Mouse (Mus musculus): ENCODE measurements at regions not wholly inside any gene's neighbourhood (a gene's known extent, or its start where the extent isn't known, plus 50 kb on each side); places are given as distances from the start of the nearest gene placed in this dataset.

GRCm38 (mm10) chr1:136717830-136718517 is 93.3 kb downstream of the Zfp281 start:
- no peak for DNase-seq (ENCODE audit: low spot score in 2 of 2)

DNA sequence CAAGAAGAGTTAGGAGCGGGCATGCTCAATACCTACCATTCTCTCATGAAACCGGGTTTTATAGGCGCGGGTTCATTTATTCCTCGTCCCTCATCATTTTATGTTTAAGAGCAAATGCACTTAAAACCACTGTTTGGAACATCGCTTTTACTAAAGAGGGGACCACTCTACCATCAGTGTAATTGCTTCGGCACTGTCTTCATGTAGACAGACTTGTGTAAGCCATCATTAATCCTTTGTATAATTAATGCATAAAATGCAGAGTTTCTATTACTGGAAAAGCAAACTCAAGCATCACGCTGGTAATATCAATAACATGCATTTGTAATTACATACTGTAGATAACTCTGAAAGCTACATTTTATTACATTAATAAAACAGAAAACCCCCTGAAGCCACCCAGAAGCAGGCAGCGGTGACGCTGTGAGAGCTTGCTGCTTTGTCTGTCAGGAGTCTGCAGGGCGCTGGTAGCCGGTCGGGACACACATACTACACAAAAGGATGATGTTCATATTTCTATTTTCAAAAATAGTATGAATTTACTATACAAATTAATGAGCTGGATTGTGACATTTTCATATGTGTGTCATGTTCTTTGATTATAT is 99.2 kb downstream of the Zfp281 start:
- no peak for DNase-seq (ENCODE audit: low spot score in 2 of 2)

GRCm38 (mm10) chr1:136725242-136725641 is 100.5 kb downstream of the Zfp281 start:
- no peak for DNase-seq (ENCODE audit: low spot score in 2 of 2)

GRCm38 (mm10) chr1:136726145-136726935 is 101.6 kb downstream of the Zfp281 start:
- no peak for DNase-seq (ENCODE audit: low spot score in 2 of 2)

- no peak for DNase-seq (ENCODE audit: low spot score in 2 of 2)
Observed at GRCm38 (mm10) chr1:136727868-136728631, 103.3 kb downstream of the Zfp281 start.

DNA sequence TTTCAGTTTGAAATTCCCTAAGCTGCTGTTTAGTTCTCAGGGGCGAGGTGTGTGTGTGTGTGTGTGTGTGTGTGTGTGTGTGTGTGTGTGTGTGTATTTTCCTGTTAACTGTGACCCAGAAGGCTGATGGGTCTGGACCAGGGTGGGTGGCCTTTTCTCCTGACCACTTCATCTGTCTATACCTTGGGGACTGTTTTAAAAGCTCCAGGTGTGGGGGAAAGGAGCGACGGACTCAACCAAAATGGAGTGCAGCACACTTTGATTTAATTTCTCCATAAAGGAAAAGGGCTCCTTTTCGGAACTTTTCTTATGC is 103.9 kb downstream of the Zfp281 start:
- no peak for DNase-seq (ENCODE audit: low spot score in 2 of 2)

- DNase-seq (ENCODE audit: low spot score in 2 of 2): peak in 1 of 2 experiments; percentile 57
Observed at GRCm38 (mm10) chr1:136730638-136731037, 105.9 kb downstream of the Zfp281 start.

DNA sequence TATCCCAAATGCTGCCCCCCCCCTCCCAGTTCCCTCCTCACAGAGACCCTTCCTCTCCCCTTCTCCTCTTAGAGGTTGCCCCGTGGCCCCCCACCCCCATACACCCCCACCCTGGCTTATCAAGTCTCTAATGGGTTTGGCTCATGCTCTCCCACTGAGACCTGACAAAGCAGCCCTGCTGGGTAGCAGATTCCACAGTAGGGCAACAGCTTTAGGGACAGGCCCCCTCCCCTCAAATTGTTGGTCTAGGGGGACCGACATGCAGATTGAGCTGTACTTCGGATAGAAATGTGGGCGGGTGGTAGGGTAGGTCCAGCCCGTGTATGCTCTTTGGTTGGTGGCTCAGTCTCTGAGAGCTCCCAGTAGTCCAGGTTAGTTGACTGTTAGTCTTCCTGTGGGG is 113.3 kb downstream of the Zfp281 start:
- DNase-seq (ENCODE audit: low spot score in 2 of 2): no peak

- DNase-seq (ENCODE audit: low spot score in 2 of 2): peak; percentile 53 to 91
Observed at GRCm38 (mm10) chr1:136739486-136739885, 114.8 kb downstream of the Zfp281 start.

DNA sequence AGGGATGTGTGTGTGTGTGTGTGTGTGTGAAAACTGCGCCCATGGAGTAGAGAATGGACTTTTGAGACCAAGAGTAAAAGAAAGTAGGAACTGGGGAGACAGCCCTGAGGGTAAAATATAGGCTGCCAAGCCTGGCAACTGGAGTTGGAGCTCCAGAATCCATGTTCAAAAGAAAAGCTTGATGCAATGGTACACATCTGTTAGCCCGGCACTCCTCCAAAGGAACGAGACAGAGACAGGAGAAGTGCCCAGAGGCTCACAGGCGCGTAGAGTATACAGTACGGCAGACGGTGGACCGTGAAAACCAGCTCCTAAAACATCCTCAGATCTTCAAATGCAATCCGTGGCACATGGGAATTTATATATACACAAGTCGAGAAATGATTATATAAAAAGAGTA is 116.4 kb downstream of the Zfp281 start:
- DNase-seq (ENCODE audit: low spot score in 2 of 2): peak in 1 of 2 experiments; percentile 37

GRCm38 (mm10) chr1:136749188-136749587 is 124.5 kb downstream of the Zfp281 start:
- DNase-seq (ENCODE audit: low spot score in 2 of 2): no peak

DNA sequence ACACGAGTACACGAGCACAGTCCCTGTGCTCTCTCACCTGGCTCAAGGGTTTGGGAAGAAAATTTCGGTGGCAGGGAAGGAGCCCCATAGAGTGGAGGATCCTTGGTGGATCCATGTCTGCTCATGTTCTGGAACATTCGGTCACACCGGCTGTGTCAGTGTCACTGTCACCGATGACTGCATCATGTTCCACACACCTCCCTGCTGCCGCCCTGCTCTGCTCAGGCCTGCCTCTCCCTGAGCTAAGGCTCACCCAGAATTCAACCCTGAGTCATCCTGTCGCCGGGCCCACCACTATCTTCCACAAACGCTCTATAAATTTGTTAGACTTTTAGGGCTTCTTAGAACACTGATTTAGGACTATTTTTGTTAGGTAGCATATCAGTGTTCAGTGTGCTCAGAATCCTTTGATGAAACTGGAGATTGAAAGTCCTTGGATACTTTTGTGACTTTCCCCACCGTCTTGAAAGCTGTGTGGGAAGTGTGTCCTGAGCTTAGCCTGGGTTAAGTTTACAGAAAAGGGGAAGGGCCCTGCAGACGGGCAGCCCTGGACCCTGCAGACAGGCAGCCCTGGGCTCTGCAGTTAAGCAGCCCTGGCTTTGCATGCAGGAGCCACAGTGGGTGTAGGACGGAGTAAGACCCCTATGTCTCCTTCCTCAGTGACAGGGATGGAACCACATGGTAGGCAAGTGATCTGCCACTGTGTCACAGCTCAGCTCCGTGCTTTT is 126.9 kb downstream of the Zfp281 start:
- no peak for DNase-seq (ENCODE audit: low spot score in 2 of 2)

- no peak for DNase-seq (ENCODE audit: low spot score in 2 of 2)
Observed at GRCm38 (mm10) chr1:136754286-136754685, 129.6 kb downstream of the Zfp281 start.

GRCm38 (mm10) chr1:136758730-136759129 is 134.0 kb downstream of the Zfp281 start:
- DNase-seq (ENCODE audit: low spot score in 2 of 2): no peak

DNA sequence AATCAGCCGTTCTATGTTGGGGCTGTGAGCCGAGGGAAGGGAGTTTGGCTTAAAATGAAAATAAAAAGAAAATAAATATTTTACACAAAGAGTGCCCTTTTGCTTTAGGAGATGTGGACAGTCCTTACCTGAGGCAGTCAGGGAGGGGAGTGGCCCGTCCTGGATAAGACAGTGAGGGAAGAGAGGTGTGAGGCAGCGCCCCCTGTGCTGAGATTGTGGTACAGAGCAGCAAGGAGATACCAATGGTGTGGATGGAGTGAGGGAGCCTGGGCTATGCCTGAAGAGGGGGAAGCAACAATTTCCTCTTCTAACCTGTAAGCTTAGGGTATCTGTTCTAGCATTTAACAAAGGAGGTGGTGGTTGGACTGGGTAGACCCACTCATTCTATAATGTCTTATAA is 134.5 kb downstream of the Zfp281 start:
- DNase-seq (ENCODE audit: low spot score in 2 of 2): no peak

DNA sequence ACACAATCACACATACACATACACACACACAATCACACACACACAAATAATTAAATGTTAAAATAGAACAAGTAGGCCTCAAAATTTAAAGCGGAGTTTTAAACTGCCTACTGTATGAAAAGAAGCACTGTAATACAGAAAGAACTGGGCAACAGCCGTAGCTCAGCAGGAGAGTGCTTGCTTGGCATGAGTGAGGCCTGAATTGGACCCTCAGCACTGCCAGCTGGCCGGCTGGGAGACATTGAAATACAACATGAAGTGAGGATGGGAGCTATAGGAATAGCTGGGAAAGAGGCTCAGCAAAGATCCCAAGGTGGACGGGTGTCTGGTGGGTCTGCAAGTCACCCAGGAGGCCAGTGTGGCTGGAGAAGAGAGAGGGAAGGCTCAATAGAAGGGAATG is 136.8 kb downstream of the Zfp281 start:
- no peak for DNase-seq (ENCODE audit: low spot score in 2 of 2)

DNA sequence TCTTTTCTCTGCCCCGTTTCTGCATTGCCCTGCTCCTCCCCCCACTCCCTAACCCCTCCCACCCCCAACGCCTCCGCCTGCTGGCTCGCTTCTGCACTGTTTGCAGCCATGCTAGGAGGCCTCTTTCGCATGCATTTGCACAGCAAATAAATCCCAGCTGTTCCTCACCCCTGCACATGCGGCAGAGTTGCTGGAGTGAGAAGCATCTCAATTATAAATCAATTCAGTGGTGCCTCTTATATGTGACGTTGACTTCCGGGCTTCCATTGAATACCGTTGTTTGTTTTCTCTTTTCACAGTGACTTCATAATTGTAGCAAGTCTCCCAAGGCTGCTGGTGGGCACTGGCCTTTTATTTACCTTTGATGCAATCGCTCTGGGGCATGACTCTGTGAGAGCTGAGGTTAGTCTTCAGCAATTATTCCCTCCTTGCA is 144.3 kb downstream of the Zfp281 start:
- no peak for DNase-seq (ENCODE audit: low spot score in 2 of 2)

DNA sequence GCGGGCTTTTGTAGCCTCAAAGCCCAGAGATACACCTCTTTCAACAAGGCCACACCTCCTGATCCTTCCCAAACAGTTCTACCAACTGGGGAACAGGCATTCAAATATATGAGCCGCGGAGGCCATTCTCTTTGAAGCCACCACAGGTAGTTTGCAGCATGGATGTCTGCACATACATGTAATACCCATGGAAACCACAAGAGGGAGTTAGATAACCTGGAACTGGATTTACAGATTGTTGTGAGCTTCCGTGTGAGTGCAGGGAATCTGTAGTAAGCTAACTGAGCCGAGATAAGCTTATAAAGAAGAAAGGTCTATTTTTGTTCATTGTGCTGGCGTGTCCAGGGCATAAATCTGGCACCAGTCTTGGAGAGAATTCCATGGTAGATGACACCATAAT is 149.0 kb downstream of the Zfp281 start:
- no peak for DNase-seq (ENCODE audit: low spot score in 2 of 2)

DNA sequence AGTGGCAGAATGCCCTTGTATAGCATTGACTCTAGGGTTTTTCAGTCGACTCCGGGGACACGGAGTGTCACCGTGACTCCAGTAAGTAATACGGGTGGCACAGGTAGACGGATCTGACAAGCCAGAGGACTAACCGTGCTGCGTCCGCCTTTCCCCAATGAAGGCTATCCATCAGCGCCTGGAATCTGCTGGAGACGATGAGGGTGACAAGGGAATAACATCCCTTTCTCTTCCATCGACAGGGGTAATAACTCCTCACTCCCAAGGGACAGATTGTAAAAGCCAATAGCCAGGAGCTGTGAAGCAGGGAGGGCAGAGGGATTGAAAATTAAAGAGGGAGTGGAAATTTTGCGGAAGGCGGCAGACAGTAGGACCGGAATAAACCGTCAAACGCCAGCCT is 151.5 kb downstream of the Zfp281 start:
- no peak for DNase-seq (ENCODE audit: low spot score in 2 of 2)

GRCm38 (mm10) chr1:136777263-136777980 is 152.7 kb downstream of the Zfp281 start:
- no peak for DNase-seq (ENCODE audit: low spot score in 2 of 2)

DNA sequence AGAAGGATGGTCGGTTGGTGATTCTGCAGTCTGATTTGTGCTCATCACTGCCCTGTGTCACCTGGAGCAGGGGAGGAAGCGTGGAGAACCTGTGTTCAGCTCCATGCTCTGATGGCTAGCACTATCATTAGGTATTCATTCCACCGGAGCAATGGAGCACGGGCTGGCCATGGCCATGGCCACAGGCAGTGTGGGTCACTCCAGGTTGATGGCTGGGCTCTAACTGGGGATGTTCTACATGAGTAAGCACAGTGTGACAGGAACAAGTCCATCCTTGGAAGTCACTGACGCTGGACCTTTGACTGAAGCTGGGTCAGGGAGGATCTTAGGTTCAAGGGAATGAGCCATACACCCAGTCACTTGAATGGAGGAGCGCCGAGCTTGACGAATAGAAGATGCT is 154.7 kb downstream of the Zfp281 start:
- DNase-seq (ENCODE audit: low spot score in 2 of 2): no peak

All from left cerebral cortex, adult 9 months (tissue).